Mouse (Mus musculus): ENCODE results near the gene Htra2.

DNA sequence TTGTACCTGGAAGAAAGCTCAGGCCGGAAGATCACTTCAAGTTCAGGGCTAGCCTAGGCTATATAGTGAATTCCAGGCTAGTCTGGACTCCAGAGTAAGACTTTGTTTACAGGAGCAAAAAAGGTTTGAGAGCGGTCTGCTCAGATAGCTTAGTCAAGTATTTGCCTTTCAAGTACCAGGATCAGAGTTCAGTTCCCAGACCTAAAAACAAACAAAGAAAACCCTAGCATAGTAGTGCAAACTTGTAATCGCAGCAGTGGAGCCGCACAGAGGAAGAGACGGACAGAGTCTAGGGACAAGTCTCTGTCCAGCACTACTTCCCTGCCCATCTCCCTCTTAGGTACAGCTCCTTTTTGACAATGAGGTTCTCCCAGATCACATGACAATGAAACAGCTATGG, 25.1 kb upstream of the Htra2 start:
- TF ChIP-seq CTCF (IDR thresholded peaks at IDR 0.05; ENCODE audit: insufficient read depth, low read length), result no peak
- no peak for TF ChIP-seq POLR2A (IDR thresholded peaks at IDR 0.05; ENCODE audit: borderline replicate concordance, extremely low read depth, low read depth, low read length)
